Mouse (Mus musculus) frontal cortex, postnatal 10 days (tissue): ENCODE results near the gene Pip5k1b.

ENCODE experiments used
- DNase-seq, 2 experiments: peaks; one replicate each; pipeline ENCODE4 v3.0.0; 2022; ENCODE audit warnings: low spot score in 2 of 2, mixed read lengths in 1 of 2

Gene Pip5k1b

GRCm38 (mm10) chr19:24417659-24418004 lies 138.0 kb downstream of the Pip5k1b start:
- DNase-seq = no peak

GRCm38 (mm10) chr19:24416975-24417658 lies 138.6 kb downstream of the Pip5k1b start:
- no peak for DNase-seq

- no peak for DNase-seq
Observed at GRCm38 (mm10) chr19:24415778-24416621, 139.7 kb downstream of the Pip5k1b start.

DNA sequence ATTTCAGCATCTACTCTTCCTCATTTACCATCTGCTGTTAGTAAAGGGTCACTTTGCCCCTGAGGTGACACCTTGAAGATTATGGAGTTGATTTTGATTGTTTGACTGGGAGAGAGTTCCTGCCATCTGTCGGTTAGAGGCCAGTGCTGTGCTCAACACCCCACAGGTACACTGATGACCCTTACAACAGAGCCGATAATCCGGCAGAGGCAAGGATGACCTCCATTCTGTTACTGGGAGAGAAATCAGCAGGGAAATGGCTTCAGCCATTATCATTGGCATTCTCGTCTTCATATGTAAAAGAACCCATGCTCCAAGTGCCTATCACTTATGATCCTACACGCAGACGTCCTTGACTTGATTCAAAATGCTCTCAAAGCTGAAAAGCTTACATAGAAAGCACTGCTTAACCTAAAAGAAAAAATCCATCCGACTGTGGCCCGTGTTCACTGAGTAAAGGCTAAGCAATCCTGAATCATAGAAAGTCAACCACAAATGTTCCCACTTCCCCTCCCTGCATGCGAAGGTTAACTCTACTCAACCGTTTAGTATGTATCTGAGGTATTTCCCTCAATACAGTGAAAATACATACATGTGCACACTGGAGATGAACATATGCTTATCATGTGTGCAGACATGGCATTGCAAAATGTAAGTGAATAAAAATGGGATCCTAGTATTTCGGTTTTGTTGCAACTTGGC lies 146.7 kb downstream of the Pip5k1b start:
- no peak for DNase-seq

GRCm38 (mm10) chr19:24404716-24405115 lies 151.0 kb downstream of the Pip5k1b start:
- DNase-seq = no peak

DNA sequence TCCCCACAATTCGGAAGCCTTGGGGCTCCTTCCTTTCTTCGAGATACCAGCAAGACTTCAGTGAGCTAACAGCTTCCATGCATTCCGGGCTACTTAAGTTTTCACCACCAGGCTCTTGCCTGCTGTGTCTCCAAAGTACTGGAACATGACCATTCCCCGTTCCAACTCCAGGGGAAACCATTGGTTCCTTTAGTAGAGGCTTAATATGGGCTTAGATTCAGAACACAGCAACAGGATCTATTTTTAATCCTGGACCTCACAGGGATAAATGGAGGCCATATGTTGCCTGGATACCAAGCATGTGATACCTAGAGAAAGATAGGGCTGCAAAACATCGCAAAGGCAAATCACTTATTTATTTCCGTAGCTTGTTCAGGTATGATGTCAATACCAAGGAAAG lies 152.4 kb downstream of the Pip5k1b start:
- DNase-seq = no peak

- DNase-seq = no peak
Observed at GRCm38 (mm10) chr19:24393920-24394319, 161.8 kb downstream of the Pip5k1b start.

DNA sequence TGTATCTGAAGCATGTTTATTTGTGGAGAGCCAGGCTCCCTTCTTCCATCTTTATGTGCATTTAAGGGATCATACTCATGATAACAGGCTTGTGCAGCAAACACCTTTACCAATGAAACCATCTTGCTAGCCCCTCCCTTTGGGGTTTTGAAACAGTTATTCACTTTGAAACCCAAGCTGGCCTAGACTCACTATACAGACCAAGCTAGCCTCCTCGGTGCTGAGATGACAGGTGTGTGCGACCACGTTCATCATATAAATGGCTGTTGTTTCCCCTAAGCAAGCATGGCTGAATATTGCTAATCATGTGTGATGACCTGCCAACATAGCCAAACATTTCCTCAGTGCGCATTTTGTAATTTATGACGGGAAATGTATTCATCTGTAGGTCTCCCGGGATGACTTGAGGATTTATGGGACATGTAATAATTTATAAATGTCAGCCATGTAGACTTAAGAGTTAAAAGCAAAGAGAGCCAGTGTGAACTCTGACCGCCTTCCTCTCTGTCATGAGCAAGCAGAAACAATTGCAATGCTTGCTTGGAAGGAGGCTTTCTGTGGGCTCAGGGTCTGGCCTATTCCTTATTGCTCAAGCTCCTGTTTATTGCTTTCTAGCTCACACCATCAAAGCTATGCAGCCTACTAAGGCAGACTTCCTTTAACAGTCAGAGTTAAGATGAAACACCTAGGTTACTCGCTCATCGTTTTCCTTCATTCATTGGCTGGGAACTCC lies 164.0 kb downstream of the Pip5k1b start:
- DNase-seq = no peak

DNA sequence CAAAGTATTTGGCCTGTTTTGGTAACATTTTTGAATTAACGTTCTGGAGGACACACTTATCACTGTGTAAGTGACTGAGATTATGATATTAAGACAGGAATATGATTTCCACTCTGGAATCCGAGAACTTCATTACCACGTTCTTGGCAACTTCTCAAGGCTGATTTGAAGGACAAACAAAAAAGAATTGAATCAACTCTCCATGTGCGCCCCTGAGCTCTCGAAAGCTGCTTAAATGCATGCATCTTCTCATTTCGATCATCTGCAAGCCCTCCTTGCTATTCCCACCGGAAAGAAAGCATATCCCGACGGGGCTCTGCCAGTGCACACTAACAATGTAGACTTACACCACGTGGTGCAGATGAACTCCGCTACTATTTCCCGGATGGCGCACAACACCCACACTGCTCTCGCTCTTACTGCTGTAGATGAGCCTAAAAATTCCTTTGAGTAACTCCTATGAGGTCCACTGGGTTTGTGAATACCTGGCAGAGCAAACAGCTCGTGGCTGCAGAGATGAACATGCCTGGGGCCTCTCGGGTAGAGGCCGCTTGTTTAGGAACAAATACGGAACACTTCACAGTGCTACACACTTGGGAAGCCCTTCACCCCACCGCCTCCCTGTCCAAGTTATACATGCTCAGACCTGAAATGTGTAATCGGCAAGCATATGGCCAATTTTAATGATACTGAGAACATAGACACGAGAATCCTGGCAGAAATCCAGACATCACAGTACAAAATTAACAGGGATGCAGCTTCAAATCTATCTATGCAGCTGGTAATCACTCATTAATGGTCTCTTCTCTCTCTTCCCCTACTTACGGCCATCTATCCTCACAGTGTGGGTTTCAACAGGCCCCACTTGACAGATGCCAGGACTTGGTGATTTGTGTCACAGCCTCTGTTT lies 168.5 kb downstream of the Pip5k1b start:
- no peak for DNase-seq

GRCm38 (mm10) chr19:24378470-24378869 lies 177.2 kb downstream of the Pip5k1b start:
- DNase-seq = no peak

- no peak for DNase-seq
Observed at GRCm38 (mm10) chr19:24371763-24372640, 183.7 kb downstream of the Pip5k1b start.

DNA sequence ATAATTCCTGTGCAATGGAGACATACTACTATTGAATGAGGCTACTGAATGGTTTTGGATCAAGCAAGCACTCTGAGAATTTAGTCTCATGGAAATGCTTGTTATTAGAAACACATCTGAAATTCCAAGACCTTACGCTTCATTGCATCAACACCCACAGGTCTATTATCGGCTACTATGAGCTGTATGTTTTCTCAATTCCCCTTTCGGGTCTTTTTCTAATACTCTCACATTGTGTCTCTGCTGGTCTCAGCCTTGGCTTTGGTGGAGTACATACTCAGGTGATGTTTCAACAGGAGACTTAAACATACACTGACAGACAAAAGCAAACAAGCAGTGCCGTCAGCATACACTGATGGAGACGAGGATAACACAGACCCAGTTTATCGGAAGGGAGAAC lies 187.3 kb downstream of the Pip5k1b start:
- DNase-seq = no peak

DNA sequence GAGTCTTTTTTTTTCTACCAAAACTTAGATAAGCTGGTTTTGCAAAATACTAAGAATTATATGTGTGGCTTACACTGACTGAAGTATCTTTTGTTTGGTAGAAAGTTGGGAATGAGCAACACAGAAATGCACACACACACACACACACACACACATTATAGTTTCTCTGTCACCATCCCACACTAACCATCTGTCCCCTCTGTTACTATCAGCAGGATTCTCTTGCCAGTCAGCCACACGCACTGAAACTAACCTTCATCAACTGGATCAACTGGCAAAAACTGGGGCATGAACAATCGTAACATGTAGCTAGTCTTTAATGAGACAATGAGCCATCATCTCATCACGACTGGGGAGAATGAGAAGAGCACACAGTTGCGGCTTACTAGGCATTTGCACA lies 187.9 kb downstream of the Pip5k1b start:
- DNase-seq = no peak

- no peak for DNase-seq
Observed at GRCm38 (mm10) chr19:24366747-24367146, 188.9 kb downstream of the Pip5k1b start.

DNA sequence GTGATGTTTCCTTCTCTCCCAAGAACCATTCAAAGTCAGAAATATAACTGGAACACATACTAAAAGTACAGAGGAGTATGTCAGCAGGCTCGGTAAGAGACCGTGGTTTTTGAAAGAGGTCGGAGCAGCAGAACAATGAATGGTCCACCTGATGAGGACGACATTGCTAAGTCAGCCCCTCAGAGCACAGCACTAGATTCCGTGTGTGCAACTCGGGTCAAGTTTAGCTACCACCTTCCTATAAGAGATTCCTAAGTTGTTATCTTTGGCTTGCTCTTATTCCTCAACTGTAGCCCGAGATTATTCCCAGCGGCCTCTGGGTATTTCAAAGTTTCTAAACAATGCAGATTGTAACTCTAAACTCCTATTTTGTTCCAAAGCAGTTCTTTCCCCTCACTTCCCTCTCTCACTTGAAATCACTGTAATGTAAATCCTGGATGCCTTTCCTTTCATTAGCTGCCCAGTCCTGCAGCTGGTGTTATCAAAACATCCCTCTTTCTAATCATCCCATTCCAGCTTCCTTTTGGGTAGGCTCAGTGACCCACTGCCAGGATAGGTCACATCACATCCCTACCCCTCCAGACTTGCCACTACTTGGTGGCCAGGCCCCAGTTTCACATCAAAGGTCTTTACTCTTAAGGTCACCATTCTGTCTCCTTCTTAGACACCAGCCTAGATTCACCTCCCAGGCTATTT lies 192.9 kb downstream of the Pip5k1b start:
- DNase-seq = no peak

DNA sequence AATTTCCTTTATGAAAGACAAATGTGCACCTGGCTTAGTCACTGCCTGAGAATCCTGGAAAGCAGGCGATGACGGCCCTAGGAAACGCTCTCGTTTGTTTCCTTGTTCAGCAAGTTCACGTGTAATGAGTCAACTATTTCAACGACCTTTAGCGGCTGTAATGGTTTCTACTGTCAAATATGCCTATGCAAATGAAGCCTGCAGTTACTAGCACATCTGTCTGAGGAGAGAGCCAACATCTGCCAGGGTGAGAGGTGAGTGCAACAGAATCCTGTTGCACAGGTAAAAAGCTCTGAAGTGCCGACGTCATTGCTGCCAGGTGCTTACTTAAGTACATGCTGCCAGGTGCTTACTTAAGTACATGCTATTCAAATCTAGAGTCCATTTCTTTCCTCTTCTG lies 196.4 kb downstream of the Pip5k1b start:
- no peak for DNase-seq

GRCm38 (mm10) chr19:24352298-24352959 lies 203.2 kb downstream of the Pip5k1b start:
- no peak for DNase-seq

- no peak for DNase-seq
Observed at GRCm38 (mm10) chr19:24344501-24344900, 211.2 kb downstream of the Pip5k1b start.

DNA sequence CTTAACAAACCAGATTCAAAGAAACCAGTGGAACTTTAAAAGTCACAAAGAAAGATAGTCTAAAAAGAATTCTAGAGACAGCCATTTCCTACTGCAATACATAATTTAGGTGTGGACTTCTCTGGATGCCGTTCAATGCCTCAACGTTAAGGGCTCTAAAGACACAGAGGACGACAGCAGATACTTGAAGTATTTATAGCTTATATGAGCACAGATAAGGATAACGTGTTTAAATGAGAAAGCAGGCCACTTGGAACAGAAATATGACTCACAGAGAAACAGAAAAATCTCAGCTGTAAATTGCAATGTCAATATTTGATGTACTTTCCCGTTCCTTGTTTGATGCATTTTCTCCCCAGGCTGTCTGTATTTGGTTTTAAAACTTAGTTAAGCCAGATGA lies 212.9 kb downstream of the Pip5k1b start:
- DNase-seq = no peak
